Mouse (Mus musculus): ENCODE results near the gene Heatr6.

- peak; percentile 98 to 99 for TF ChIP-seq CTCF (conservative IDR thresholded peaks at IDR 0.05 in 1 of 2, IDR thresholded peaks at IDR 0.05 in 1 of 2; ENCODE audit: low read depth in 2 of 2, low read length in 2 of 2)
- peak; percentile 60; the same call in 1 of the 2 replicates for TF ChIP-seq MAX (IDR thresholded peaks at IDR 0.05; ENCODE audit: low read length)
- peak; percentile 48; the same call in 1 of the 2 replicates for TF ChIP-seq TCF12 (IDR thresholded peaks at IDR 0.05; ENCODE audit: low read depth, low read length)
- TF ChIP-seq POLR2AphosphoS2 (IDR thresholded peaks at IDR 0.05; ENCODE audit: low read depth, low read length), result no peak
- no peak for TF ChIP-seq POLR2A (IDR thresholded peaks at IDR 0.05; ENCODE audit: low read depth, low read length)
These were observed 14.3 kb upstream of the Heatr6 start for GRCm38 (mm10) chr11:83739241-83739640.
